Mouse (Mus musculus): ENCODE measurements around the gene Foxl1. TPM values are rescaled to one million over a fixed set of nuclear protein-coding genes. Genes with fewer than 3 reads are reported as not detected.

The Foxl1 gene
- polyA plus RNA-seq, 1 experiment from 2014 or later = 0.70 TPM

GRCm38 (mm10) chr8:121119635-121120455 is 7.9 kb upstream of the Foxl1 start:
- 3% methylated on average over 12 of the region's 12 CpGs for WGBS
- Histone ChIP-seq H3K27ac (replicated peaks) (no peak overlapping the region), H3K4me2 (peak overlapping the region; percentile 36), H3K36me3 (no peaks in the 10 kb centered on the region), H3K4me3 (peak overlapping the region; percentile 41), H3K27me3 (peaks cover 100% of the 10 kb centered on the region), H3K9me3 (no peaks in the 10 kb centered on the region), H3K9ac (peak overlapping the region; percentile 56), H3K4me1 (replicated peaks) (peaks cover 23% of the 10 kb centered on the region)
- no peak for ATAC-seq (ENCODE audit: low read depth)

GRCm38 (mm10) chr8:121120456-121121419 is 7.0 kb upstream of the Foxl1 start:
- Histone ChIP-seq H3K4me3 (peak overlapping the region; percentile 41), H3K27me3 (peaks cover 100% of the 10 kb centered on the region), H3K9ac (peak overlapping the region; percentile 56), H3K4me1 (replicated peaks) (peaks cover 29% of the 10 kb centered on the region), H3K4me2 (peak overlapping the region; percentile 36), H3K9me3 (no peaks in the 10 kb centered on the region), H3K27ac (replicated peaks) (no peak overlapping the region), H3K36me3 (no peaks in the 10 kb centered on the region)
- WGBS = 5% methylated on average over 17 of the region's 17 CpGs
- ATAC-seq (ENCODE audit: low read depth) = no peak

- peaks cover 100% of the 10 kb centered on the region for H3K27me3 ChIP-seq
- 4% methylated on average over 8 of the region's 8 CpGs for WGBS
- H3K27ac ChIP-seq (replicated peaks) = no peak overlapping the region
These were observed 6.0 kb upstream of the Foxl1 start for GRCm38 (mm10) chr8:121121704-121122103.

GRCm38 (mm10) chr8:121122368-121122767 is 5.4 kb upstream of the Foxl1 start:
- no peak overlapping the region for H3K9ac ChIP-seq
- 9% methylated on average over 7 of the region's 7 CpGs for WGBS
- ATAC-seq (ENCODE audit: low read depth) = no peak
- no peaks in the 10 kb centered on the region for H3K36me3 ChIP-seq
- H3K4me2 ChIP-seq = peak overlapping the region; percentile 36; the same call in 1 of the 2 replicates
- peaks cover 100% of the 10 kb centered on the region for H3K27me3 ChIP-seq
- H3K4me3 ChIP-seq = no peak overlapping the region
- H3K9me3 ChIP-seq = no peaks in the 10 kb centered on the region
- no peak overlapping the region for H3K27ac ChIP-seq (replicated peaks)
- H3K4me1 ChIP-seq (replicated peaks) = peaks cover 18% of the 10 kb centered on the region

More at GRCm38 (mm10) chr8:121121704-121122103, 6.0 kb upstream of the Foxl1 start:
- H3K9me3 ChIP-seq = no peaks in the 10 kb centered on the region
- H3K9ac ChIP-seq = no peak overlapping the region
- H3K4me1 ChIP-seq (replicated peaks) = peaks cover 25% of the 10 kb centered on the region
- no peaks in the 10 kb centered on the region for H3K36me3 ChIP-seq
- H3K4me3 ChIP-seq = no peak overlapping the region
- no peak for ATAC-seq (ENCODE audit: low read depth)
- peak overlapping the region; percentile 36 for H3K4me2 ChIP-seq

- no peaks in the 10 kb centered on the region for H3K9me3 ChIP-seq
- no peak overlapping the region for H3K27ac ChIP-seq (replicated peaks)
- 15% methylated on average over 2 of the region's 2 CpGs for WGBS
These were observed 4.6 kb upstream of the Foxl1 start for GRCm38 (mm10) chr8:121123113-121123512.

GRCm38 (mm10) chr8:121124547-121125239 is 3.0 kb upstream of the Foxl1 start:
- 1% methylated on average over 17 of the region's 17 CpGs for WGBS
- Histone ChIP-seq H3K4me1 (replicated peaks) (peaks cover 30% of the 10 kb centered on the region), H3K4me3 (no peak overlapping the region), H3K9ac (no peak overlapping the region), H3K27me3 (peaks cover 100% of the 10 kb centered on the region), H3K27ac (replicated peaks) (0 out of 2 replicates have a peak overlapping the region, but pooled peaks have one; percentile 23), H3K36me3 (no peaks in the 10 kb centered on the region), H3K4me2 (peak overlapping the region; percentile 48), H3K9me3 (no peaks in the 10 kb centered on the region)
- 0 out of 2 replicates have a peak, but pooled peaks have one; percentile 22 for ATAC-seq (ENCODE audit: low read depth)

More at GRCm38 (mm10) chr8:121123113-121123512, 4.6 kb upstream of the Foxl1 start:
- Histone ChIP-seq H3K36me3 (no peaks in the 10 kb centered on the region), H3K4me3 (no peak overlapping the region), H3K4me1 (replicated peaks) (peaks cover 19% of the 10 kb centered on the region), H3K27me3 (peaks cover 100% of the 10 kb centered on the region), H3K4me2 (no peak overlapping the region), H3K9ac (no peak overlapping the region)
- ATAC-seq (ENCODE audit: low read depth) = no peak

- Histone ChIP-seq H3K4me3 (peak overlapping the region; percentile 22), H3K9ac (no peak overlapping the region), H3K27me3 (peaks cover 100% of the 10 kb centered on the region), H3K4me2 (peak overlapping the region; percentile 48), H3K4me1 (replicated peaks) (peaks cover 30% of the 10 kb centered on the region), H3K36me3 (no peaks in the 10 kb centered on the region), H3K9me3 (no peaks in the 10 kb centered on the region), H3K27ac (replicated peaks) (peak overlapping the region; percentile 23; the same call in 1 of the 2 replicates)
- WGBS = under 1% methylated on average over 36 of the region's 36 CpGs
- 0 out of 2 replicates have a peak, but pooled peaks have one; percentile 68 for ATAC-seq (ENCODE audit: low read depth)
These were observed 2.3 kb upstream of the Foxl1 start for GRCm38 (mm10) chr8:121125311-121125876.

- Histone ChIP-seq H3K9me3 (no peaks in the 10 kb centered on the region), H3K4me1 (replicated peaks) (peaks cover 30% of the 10 kb centered on the region), H3K9ac (no peak overlapping the region), H3K27me3 (peaks cover 100% of the 10 kb centered on the region), H3K4me2 (peak overlapping the region; percentile 48), H3K4me3 (no peak overlapping the region; the same call in 1 of the 2 replicates), H3K27ac (replicated peaks) (no peak overlapping the region), H3K36me3 (no peaks in the 10 kb centered on the region)
- ATAC-seq (ENCODE audit: low read depth) = no peak
- 4% methylated on average over 6 of the region's 6 CpGs for WGBS
These were observed 1.5 kb upstream of the Foxl1 start for GRCm38 (mm10) chr8:121126191-121126590.

GRCm38 (mm10) chr8:121126694-121127093 is 1.0 kb upstream of the Foxl1 start:
- no peak overlapping the region for H3K4me2 ChIP-seq
- no peak overlapping the region for H3K27ac ChIP-seq (replicated peaks)
- peaks cover 30% of the 10 kb centered on the region for H3K4me1 ChIP-seq (replicated peaks)
- no peak overlapping the region for H3K9ac ChIP-seq
- ATAC-seq (ENCODE audit: low read depth) = no peak
- H3K4me3 ChIP-seq = no peak overlapping the region
- no peaks in the 10 kb centered on the region for H3K36me3 ChIP-seq
- WGBS = 5% methylated on average over 6 of the region's 6 CpGs
- peaks cover 99% of the 10 kb centered on the region for H3K27me3 ChIP-seq
- no peaks in the 10 kb centered on the region for H3K9me3 ChIP-seq

- 5% methylated on average over 11 of the region's 11 CpGs for WGBS
- peaks cover 30% of the 10 kb centered on the region for H3K4me1 ChIP-seq (replicated peaks)
- H3K9ac ChIP-seq = no peak overlapping the region
- no peak overlapping the region for H3K4me3 ChIP-seq
- no peak overlapping the region; the same call in 1 of the 2 replicates for H3K4me2 ChIP-seq
- H3K36me3 ChIP-seq = no peaks in the 10 kb centered on the region
- no peak for ATAC-seq (ENCODE audit: low read depth)
- no peak overlapping the region for H3K27ac ChIP-seq (replicated peaks)
- H3K27me3 ChIP-seq = peaks cover 99% of the 10 kb centered on the region
- no peaks in the 10 kb centered on the region for H3K9me3 ChIP-seq
These were observed 444 bp upstream of the Foxl1 start for GRCm38 (mm10) chr8:121127291-121127701.

All from neural tube, embryonic 13.5 days (tissue).